Mouse (Mus musculus) limb, embryonic 10.5 days (tissue): ENCODE results near the gene Ryr2. TPM values are rescaled to one million over a fixed set of nuclear protein-coding genes. Genes with fewer than 3 reads are reported as not detected.
"Not testable (repeated sequence)": the region's sequence is repeated elsewhere in the genome, so short reads cannot be mapped to it uniquely, and the experiment has no call there.

Experiments used
- DNase-seq: peaks from one replicate; pipeline ENCODE4 v3.0.0-alpha.2; 2017; ENCODE audit warnings: low spot score
- H3K27ac ChIP-seq: fragments of 300-500 bp; sonication (generic); 2 replicates; pipeline ENCODE4 v1.5.1; 2016; ENCODE audit warnings: mild to moderate bottlenecking
- H3K27me3 ChIP-seq: fragments of 300-500 bp; sonication (generic); 2 replicates; pipeline ENCODE4 v1.6.1; 2016; ENCODE audit warnings: low read depth, mild to moderate bottlenecking; ENCODE audit not compliant: poor library complexity, severe bottlenecking
- H3K36me3 ChIP-seq: fragments of 300-500 bp; sonication (generic); 2 replicates; pipeline ENCODE4 v1.6.1; 2016; ENCODE audit warnings: mild to moderate bottlenecking, moderate library complexity
- H3K4me1 ChIP-seq: fragments of 300-500 bp; sonication (generic); 2 replicates; pipeline ENCODE4 v1.6.1; 2016
- H3K4me3 ChIP-seq: fragments of 300-500 bp; sonication (generic); 2 replicates; pipeline ENCODE4 v1.5.1; 2016; ENCODE audit warnings: mild to moderate bottlenecking, moderate library complexity
- H3K9me3 ChIP-seq: fragments of 300-500 bp; sonication (generic); replicated peaks from 2 replicates; pipeline ENCODE4 v1.6.1; 2016; ENCODE audit warnings: mild to moderate bottlenecking
- WGBS: fragments of 180-500 bp; shearing (Covaris S2); methylation state at CpG from one replicate; pipeline ENCODE4 v1.1.7; 2016; 5-methylcytosine and 5-hydroxymethylcytosine counted together
- polyA plus RNA-seq: library from polyadenylated mRNA; unstranded; fragments of >200 nt; fragmentation: Nextera tagmentation; extraction: Ambion mirVana; gene quantifications from 2 replicates; pipeline ENCODE4 v1.2.1, GENCODE M21; 2016

The Ryr2 gene
- polyA plus RNA-seq, 1 experiment from 2014 or later = 0.19 TPM

DNA sequence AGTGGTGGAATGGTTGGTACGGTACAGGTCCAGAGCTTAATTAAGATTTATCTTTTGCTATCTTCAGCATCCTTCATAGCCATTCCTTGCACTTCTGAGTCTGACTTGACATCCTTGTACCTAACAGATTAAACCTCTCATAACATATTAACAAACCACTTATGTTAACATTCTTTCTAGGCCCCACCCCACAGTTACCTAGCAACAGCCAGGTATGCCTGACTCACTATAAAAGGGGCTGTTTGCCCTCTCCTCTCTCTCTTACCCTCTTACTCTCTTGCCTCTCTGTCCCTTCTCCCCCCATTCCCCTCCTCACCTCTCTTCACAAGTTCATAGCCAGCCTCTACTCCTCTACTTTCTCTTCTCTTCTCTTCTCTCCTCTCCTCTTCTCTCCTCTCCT is 297.4 kb downstream of the Ryr2 start:
- H3K4me1 ChIP-seq, DNase-seq, H3K9me3 ChIP-seq, H3K36me3 ChIP-seq, H3K27me3 ChIP-seq, H3K4me3 ChIP-seq, H3K27ac ChIP-seq: not testable (repeated sequence)
- WGBS = 77% methylated on average over 1 of the region's 1 CpGs

- WGBS = 86% methylated on average over 3 of the region's 3 CpGs
- no peak overlapping the region for H3K4me3 ChIP-seq
Observed at GRCm38 (mm10) chr13:11792536-11792935, 314.2 kb downstream of the Ryr2 start.

DNA sequence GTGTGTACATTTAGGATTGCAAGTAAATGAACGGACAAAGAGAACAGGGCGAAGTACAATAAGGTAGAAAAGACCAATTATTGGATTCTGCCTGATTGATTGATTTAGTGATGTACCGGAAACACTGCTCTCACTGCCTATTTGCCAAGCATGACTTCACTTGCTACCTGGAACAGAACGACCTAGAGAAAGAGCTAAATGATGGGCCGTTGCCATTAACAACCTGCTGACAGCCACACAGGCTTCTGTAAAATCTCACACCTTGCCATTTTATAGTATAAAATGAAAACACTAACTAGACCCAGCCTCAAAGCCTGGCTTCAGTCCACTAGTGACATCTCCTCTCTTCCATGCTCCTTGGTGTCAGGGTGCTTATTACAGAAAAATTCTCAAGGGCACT is 316.2 kb downstream of the Ryr2 start:
- no peak for DNase-seq
- Histone ChIP-seq H3K36me3 (no peaks in the 10 kb centered on the region), H3K4me3 (no peak overlapping the region), H3K4me1 (no peaks in the 10 kb centered on the region), H3K27me3 (no peaks in the 10 kb centered on the region), H3K9me3 (no peaks in the 10 kb centered on the region), H3K27ac (no peak overlapping the region)
- WGBS = 77% methylated on average over 5 of the region's 5 CpGs

More at GRCm38 (mm10) chr13:11792536-11792935, 314.2 kb downstream of the Ryr2 start:
- no peak for DNase-seq
- Histone ChIP-seq H3K36me3 (no peaks in the 10 kb centered on the region), H3K27ac (no peak overlapping the region), H3K9me3 (no peaks in the 10 kb centered on the region), H3K4me1 (no peaks in the 10 kb centered on the region), H3K27me3 (no peaks in the 10 kb centered on the region)

- Histone ChIP-seq H3K4me3 (no peak overlapping the region), H3K4me1 (no peaks in the 10 kb centered on the region), H3K27me3 (no peaks in the 10 kb centered on the region), H3K27ac (no peak overlapping the region), H3K36me3 (no peaks in the 10 kb centered on the region), H3K9me3 (no peaks in the 10 kb centered on the region)
- WGBS = 84% methylated on average over 3 of the region's 3 CpGs
- DNase-seq = no peak
Observed at GRCm38 (mm10) chr13:11782411-11783155, 324.2 kb downstream of the Ryr2 start.

DNA sequence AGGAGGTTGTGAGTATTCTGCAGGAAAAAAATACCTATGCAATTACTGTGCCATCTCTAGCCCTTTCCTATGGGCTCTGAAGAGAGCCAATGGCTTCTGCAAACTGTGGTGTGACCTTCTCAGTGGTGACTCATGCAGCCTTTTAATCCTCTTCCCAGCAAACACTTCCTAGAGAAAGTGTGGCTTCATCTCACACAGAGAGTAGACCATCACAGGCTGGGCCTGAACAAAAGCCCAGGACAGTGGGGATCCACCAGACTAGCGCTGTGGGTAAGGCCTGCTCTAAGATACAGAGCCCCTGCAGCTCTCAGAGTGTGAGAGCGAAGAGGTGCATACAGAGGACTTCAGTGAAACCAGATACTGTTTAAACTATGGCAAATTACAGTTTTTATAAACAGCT is 325.7 kb downstream of the Ryr2 start:
- WGBS = 51% methylated on average over 2 of the region's 2 CpGs
- Histone ChIP-seq H3K4me1 (no peaks in the 10 kb centered on the region), H3K9me3 (no peaks in the 10 kb centered on the region), H3K27ac (no peak overlapping the region), H3K27me3 (no peaks in the 10 kb centered on the region), H3K4me3 (no peak overlapping the region), H3K36me3 (no peaks in the 10 kb centered on the region)
- DNase-seq = no peak

DNA sequence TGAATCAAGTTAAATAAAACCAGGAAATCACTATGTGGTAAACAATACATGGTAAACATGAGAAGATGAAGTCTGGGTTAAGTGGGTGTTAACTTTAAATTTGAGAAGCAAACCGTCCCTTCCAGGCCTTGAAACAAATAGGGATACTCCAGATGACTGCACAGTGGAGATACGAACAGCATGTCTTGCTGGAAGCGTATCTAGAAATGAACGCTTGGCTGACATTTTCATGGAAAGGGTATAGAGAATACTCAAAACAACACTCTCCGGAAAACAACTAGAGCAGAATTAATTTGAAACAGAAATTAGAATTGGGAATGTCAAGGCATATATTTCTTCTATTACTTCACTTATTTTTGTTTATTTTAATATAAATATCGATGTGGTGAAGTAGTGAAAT is 329.0 kb downstream of the Ryr2 start:
- H3K9me3 ChIP-seq = no peaks in the 10 kb centered on the region
- WGBS = 95% methylated on average over 6 of the region's 6 CpGs
- H3K4me1 ChIP-seq = no peaks in the 10 kb centered on the region
- no peak for DNase-seq
- H3K27ac ChIP-seq = no peak overlapping the region
- no peaks in the 10 kb centered on the region for H3K36me3 ChIP-seq
- no peaks in the 10 kb centered on the region for H3K27me3 ChIP-seq
- no peak overlapping the region for H3K4me3 ChIP-seq

DNA sequence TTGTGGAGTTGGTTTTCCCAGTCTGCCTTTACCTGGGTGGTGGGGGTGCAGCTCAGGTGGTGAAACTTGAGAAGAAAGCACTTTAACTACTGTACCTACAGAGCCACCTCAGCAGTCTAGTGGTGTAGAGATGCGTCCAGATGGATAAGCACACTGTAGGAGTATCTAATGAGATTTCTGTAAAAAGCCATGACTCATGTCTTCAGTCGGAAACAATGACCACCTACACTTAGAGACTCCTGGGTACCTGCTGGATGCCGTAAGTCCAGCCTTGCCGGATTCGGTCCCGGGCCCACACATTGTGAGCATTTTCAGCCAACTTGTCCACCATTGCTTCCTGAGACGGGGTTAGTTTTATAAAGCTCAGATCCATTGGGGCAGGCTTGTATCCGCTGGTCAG is 334.6 kb downstream of the Ryr2 start:
- Histone ChIP-seq H3K36me3 (no peaks in the 10 kb centered on the region), H3K9me3 (no peaks in the 10 kb centered on the region), H3K4me1 (no peaks in the 10 kb centered on the region), H3K27ac (no peak overlapping the region), H3K27me3 (no peaks in the 10 kb centered on the region), H3K4me3 (no peak overlapping the region)
- 94% methylated on average over 8 of the region's 8 CpGs for WGBS
- no peak for DNase-seq

GRCm38 (mm10) chr13:11766899-11767298 is 339.8 kb downstream of the Ryr2 start:
- H3K27ac ChIP-seq = no peak overlapping the region
- no peak for DNase-seq
- no peaks in the 10 kb centered on the region for H3K4me1 ChIP-seq
- no peak overlapping the region for H3K4me3 ChIP-seq
- 76% methylated on average over 2 of the region's 2 CpGs for WGBS
- H3K27me3 ChIP-seq = no peaks in the 10 kb centered on the region
- H3K9me3 ChIP-seq = no peaks in the 10 kb centered on the region
- H3K36me3 ChIP-seq = no peaks in the 10 kb centered on the region

GRCm38 (mm10) chr13:11763925-11764324 is 342.8 kb downstream of the Ryr2 start:
- H3K4me3 ChIP-seq = no peak overlapping the region
- no peaks in the 10 kb centered on the region for H3K36me3 ChIP-seq
- no peak overlapping the region for H3K27ac ChIP-seq
- H3K4me1 ChIP-seq = no peaks in the 10 kb centered on the region
- no peaks in the 10 kb centered on the region for H3K27me3 ChIP-seq
- no peaks in the 10 kb centered on the region for H3K9me3 ChIP-seq
- WGBS = 87% methylated on average over 4 of the region's 4 CpGs
- DNase-seq = no peak

GRCm38 (mm10) chr13:11763104-11763503 is 343.6 kb downstream of the Ryr2 start:
- Histone ChIP-seq H3K36me3 (no peaks in the 10 kb centered on the region), H3K9me3 (no peaks in the 10 kb centered on the region), H3K27me3 (no peaks in the 10 kb centered on the region), H3K27ac (no peak overlapping the region), H3K4me1 (no peaks in the 10 kb centered on the region), H3K4me3 (no peak overlapping the region)
- 86% methylated on average over 3 of the region's 3 CpGs for WGBS
- DNase-seq = no peak

DNA sequence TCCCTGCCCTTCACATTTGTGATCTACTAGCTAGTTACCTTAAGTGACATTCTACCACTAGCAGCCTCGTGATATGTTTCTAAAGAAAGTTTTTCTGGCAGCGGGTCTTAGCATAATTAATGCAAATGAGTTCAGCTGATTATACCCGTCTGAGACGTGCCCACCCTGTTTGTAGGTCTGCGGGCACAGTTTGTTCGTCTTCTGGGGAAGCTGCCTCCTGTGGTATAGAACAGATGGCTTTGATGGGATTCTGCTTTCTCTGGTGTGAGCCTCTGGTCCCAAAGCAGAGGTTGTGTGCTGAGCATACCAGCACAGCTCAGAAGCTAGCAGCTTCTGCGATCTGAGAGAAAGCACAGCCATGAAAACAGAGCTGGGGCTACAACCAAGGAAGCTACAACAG is 348.9 kb downstream of the Ryr2 start:
- Histone ChIP-seq H3K27ac (no peak overlapping the region), H3K27me3 (no peaks in the 10 kb centered on the region), H3K4me1 (no peaks in the 10 kb centered on the region), H3K36me3 (no peaks in the 10 kb centered on the region), H3K9me3 (no peaks in the 10 kb centered on the region), H3K4me3 (no peak overlapping the region)
- DNase-seq = no peak
- WGBS = 72% methylated on average over 7 of the region's 7 CpGs

GRCm38 (mm10) chr13:11745479-11745878 is 361.3 kb downstream of the Ryr2 start:
- WGBS = 90% methylated on average over 9 of the region's 9 CpGs
- H3K4me1 ChIP-seq = no peaks in the 10 kb centered on the region
- no peak for DNase-seq
- no peak overlapping the region for H3K27ac ChIP-seq
- H3K27me3 ChIP-seq = no peaks in the 10 kb centered on the region
- H3K4me3 ChIP-seq = no peak overlapping the region
- H3K36me3 ChIP-seq = no peaks in the 10 kb centered on the region
- H3K9me3 ChIP-seq = no peaks in the 10 kb centered on the region

DNA sequence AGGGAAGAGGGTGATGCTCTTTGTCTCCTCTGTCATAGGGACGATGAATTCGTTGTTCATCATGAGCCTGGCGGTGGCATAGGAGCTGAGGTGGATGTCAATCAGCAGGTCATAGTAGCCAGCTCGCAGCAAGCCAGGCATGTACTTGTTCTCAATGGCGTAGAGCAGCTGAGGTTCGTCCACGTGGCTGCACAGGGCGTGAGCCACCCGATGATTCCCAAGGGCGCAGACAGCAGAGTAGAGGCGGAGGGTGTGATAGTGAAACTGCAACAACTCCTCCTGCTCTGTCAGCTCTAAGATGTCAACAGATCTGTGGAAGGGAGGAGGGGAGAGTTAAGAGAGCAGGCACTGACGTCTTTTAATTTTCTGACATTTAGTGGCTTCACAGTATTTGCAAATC is 368.5 kb downstream of the Ryr2 start:
- Histone ChIP-seq H3K4me3 (no peak overlapping the region), H3K9me3 (no peaks in the 10 kb centered on the region), H3K27me3 (no peaks in the 10 kb centered on the region), H3K4me1 (no peaks in the 10 kb centered on the region), H3K36me3 (no peaks in the 10 kb centered on the region), H3K27ac (no peak overlapping the region)
- 88% methylated on average over 12 of the region's 12 CpGs for WGBS
- DNase-seq = no peak

DNA sequence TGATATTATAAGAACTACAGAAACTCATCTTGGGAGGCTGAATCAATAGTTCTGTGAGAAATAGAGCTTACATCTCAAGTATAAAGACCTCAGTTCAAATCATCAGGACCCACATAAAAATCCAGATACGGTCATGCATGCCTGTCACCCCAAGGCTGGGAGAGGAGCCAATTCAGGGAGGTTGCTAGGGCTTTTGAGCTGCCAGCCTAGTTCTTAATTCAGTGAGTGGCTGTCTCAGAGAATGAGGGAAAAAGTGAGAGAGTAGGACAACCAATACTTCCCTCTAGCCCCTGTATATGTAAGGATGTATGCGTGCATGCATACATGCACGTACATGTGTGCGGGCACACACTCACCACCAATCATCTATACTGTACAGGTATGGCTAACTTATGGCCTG is 390.5 kb downstream of the Ryr2 start:
- Histone ChIP-seq H3K4me3 (no peak overlapping the region), H3K36me3 (no peaks in the 10 kb centered on the region), H3K27me3 (no peaks in the 10 kb centered on the region), H3K4me1 (no peaks in the 10 kb centered on the region), H3K9me3 (no peaks in the 10 kb centered on the region), H3K27ac (no peak overlapping the region)
- WGBS = 94% methylated on average over 4 of the region's 4 CpGs
- no peak for DNase-seq
